Mouse (Mus musculus) forebrain, embryonic 10.5 days (tissue): ENCODE data around the gene Il10ra. TPM values are rescaled to one million over a fixed set of nuclear protein-coding genes. Genes with fewer than 3 reads are reported as not detected.

Experiments
- DNase-seq: peaks from one replicate; pipeline ENCODE4 v3.0.0-alpha.2; 2017; ENCODE audit warnings: low spot score; ENCODE audit errors: extremely low spot score
- H3K27ac ChIP-seq: fragments of 300-500 bp; sonication (generic); 2 replicates; pipeline ENCODE4 v1.5.1; 2016; ENCODE audit warnings: mild to moderate bottlenecking
- H3K27me3 ChIP-seq: fragments of 300-500 bp; sonication (generic); 2 replicates; pipeline ENCODE4 v1.6.1; 2016; ENCODE audit warnings: mild to moderate bottlenecking; ENCODE audit not compliant: poor library complexity, severe bottlenecking
- H3K36me3 ChIP-seq: fragments of 300-500 bp; sonication (generic); replicated peaks from 2 replicates; pipeline ENCODE4 v1.6.1; 2016; ENCODE audit warnings: mild to moderate bottlenecking, moderate library complexity
- H3K4me1 ChIP-seq: fragments of 300-500 bp; sonication (generic); 2 replicates; pipeline ENCODE4 v1.6.1; 2016
- H3K4me3 ChIP-seq: fragments of 300-500 bp; sonication (generic); 2 replicates; pipeline ENCODE4 v1.5.1; 2016; ENCODE audit warnings: mild to moderate bottlenecking, moderate library complexity
- H3K9me3 ChIP-seq: fragments of 300-500 bp; sonication (generic); 2 replicates; pipeline ENCODE4 v1.6.1; 2016; ENCODE audit warnings: mild to moderate bottlenecking, moderate library complexity
- WGBS: fragments of 180-500 bp; shearing (Covaris S2); methylation state at CpG from one replicate; pipeline ENCODE4 v1.1.7; 2016; 5-methylcytosine and 5-hydroxymethylcytosine counted together
- polyA plus RNA-seq: library from polyadenylated mRNA; unstranded; fragments of >200 nt; fragmentation: Nextera tagmentation; extraction: Ambion mirVana; gene quantifications from 2 replicates; pipeline ENCODE4 v1.2.1, GENCODE M21; 2016

The Il10ra gene
- polyA plus RNA-seq, 1 experiment from 2014 or later, result 0.50 TPM

DNA sequence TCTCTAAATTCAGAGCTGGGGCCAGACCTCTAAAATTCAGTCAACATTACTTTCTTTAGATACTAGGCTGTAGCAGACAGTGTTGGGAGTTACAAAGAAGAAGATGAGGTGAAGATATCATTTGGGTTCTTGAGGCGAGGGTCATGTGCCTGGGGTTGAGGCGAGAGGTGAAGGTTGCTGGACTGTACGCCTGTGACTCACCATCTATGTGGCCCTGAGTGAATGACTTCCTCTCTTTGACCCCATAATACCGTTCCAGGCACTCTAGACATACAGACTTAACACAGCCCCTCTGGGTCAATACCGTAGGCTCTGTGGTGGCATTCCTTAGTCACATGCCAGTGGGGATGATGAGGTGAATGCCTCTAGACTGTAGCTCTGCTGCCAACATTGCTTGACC lies 13.5 kb upstream of the Il10ra start:
- no peaks in the 10 kb centered on the region for H3K27me3 ChIP-seq
- H3K4me3 ChIP-seq, result no peak overlapping the region
- H3K9me3 ChIP-seq, result no peaks in the 10 kb centered on the region
- no peaks in the 10 kb centered on the region for H3K36me3 ChIP-seq
- WGBS, result 92% methylated on average over 5 of the region's 5 CpGs
- no peak overlapping the region for H3K27ac ChIP-seq
- no peaks in the 10 kb centered on the region for H3K4me1 ChIP-seq
- no peak for DNase-seq

DNA sequence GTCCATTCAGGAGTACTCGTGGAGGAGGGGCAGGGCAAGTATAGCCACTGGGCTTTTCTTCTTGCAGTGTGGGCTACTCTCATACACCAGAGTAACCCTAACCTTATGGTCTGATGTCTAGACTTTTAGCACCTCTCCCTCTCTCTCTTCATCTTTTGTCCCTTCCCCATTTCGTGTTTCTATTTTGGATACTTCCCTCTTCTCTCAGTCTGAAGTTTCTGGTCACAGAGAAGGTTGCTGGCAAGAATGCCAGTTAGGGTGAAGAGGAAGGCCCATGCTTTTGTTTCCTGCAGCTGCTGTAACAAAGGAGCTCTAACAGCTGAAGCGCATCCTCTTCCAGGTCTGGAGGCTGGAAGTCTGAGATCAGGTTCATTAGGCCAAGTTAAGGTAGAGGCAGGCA lies 11.9 kb upstream of the Il10ra start:
- no peak overlapping the region for H3K4me3 ChIP-seq
- WGBS, result 85% methylated on average over 3 of the region's 3 CpGs
- no peak overlapping the region for H3K27ac ChIP-seq
- no peaks in the 10 kb centered on the region for H3K36me3 ChIP-seq
- no peak for DNase-seq
- H3K9me3 ChIP-seq, result no peaks in the 10 kb centered on the region
- H3K4me1 ChIP-seq, result no peaks in the 10 kb centered on the region
- no peaks in the 10 kb centered on the region for H3K27me3 ChIP-seq

DNA sequence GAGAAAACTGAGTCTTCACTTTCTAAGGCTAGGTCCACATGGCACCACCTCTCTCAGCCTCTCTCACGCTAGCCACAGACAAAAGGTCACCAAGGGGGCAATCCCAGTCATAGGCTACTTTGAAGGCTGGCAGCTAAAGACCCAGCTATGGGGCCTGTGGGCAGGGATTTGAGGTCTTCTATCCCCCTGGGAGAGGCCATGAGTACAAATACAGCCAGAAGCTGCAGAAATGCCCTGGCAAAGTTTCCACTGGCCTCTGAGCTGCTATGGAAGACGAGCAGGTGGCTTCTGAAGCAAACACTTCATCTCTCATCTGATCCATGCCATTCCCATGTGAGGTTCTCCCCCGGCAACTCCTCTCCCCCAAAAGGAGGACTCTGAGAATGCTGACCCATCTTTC lies 11.1 kb upstream of the Il10ra start:
- Histone ChIP-seq H3K27me3 (no peaks in the 10 kb centered on the region), H3K4me3 (no peak overlapping the region), H3K27ac (no peak overlapping the region), H3K4me1 (no peaks in the 10 kb centered on the region), H3K36me3 (no peaks in the 10 kb centered on the region), H3K9me3 (no peaks in the 10 kb centered on the region)
- 84% methylated on average over 3 of the region's 3 CpGs for WGBS
- DNase-seq, result no peak

DNA sequence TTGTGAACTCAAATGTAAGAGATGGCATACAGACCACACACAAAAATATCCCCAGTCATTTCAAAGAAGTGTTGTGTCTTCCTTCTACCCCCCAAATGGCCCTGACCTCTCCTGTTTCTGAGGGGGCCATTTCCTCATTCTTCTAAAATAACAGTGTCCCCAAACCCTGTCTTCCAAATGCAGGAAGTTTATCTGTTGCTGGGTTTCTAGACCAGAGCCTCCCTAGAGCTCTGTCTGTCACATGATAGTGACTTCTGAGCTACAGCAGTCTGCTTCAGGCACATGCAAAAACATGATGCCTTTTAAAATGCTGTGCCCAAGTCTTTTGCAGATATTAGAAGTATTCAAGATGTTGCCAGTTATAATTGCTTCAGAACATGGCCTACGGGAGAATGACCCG lies 5.7 kb upstream of the Il10ra start:
- Histone ChIP-seq H3K27me3 (peaks cover 22% of the 10 kb centered on the region), H3K4me3 (no peak overlapping the region), H3K27ac (no peak overlapping the region), H3K9me3 (no peaks in the 10 kb centered on the region), H3K4me1 (no peaks in the 10 kb centered on the region), H3K36me3 (no peaks in the 10 kb centered on the region)
- DNase-seq, result no peak
- 89% methylated on average over 2 of the region's 2 CpGs for WGBS

DNA sequence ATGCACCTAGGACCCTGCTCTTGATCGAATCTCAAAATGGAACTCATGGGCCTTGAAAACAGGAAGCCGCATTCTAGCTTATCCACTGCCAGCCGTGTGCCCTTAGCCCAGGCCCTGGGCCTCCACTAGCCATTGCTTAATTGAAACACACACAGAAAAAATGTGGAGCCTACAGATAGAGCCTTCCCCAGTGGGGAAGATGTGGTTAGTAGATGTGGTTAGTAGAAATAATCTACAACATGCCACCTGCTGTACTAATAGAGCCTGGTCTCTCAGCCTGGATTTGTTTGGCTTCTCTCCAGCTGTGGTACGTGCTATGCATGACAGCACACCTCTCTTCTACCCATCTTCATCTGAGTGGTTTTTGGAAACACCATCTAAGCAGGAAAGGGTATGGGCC lies 5.3 kb upstream of the Il10ra start:
- no peaks in the 10 kb centered on the region for H3K36me3 ChIP-seq
- peaks cover 27% of the 10 kb centered on the region for H3K27me3 ChIP-seq
- WGBS, result 91% methylated on average over 4 of the region's 4 CpGs
- no peak overlapping the region for H3K4me3 ChIP-seq
- no peak overlapping the region for H3K27ac ChIP-seq
- no peak for DNase-seq
- no peaks in the 10 kb centered on the region for H3K9me3 ChIP-seq
- peaks cover 3% of the 10 kb centered on the region for H3K4me1 ChIP-seq

DNA sequence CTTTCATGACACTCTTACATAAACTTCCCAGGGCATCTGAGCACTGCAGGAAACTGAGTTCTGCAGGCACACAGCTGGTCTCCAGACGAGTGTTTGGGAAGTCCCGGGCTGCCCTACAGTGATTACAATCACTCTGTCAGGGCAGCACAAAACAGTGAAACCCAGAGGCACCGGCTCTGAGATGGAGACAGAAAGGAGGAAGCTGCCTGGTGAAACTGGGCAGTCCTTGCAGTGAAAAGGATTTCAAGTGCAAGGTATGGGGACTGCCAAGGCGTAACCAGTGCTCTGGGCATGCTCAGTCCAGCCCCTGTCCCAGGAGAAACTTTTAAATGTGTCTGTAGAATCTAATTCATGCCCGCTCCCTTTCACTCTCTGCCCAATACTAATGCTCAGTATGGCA lies 3.3 kb upstream of the Il10ra start:
- Histone ChIP-seq H3K4me1 (peaks cover 18% of the 10 kb centered on the region), H3K9me3 (no peaks in the 10 kb centered on the region), H3K36me3 (no peaks in the 10 kb centered on the region), H3K4me3 (no peak overlapping the region), H3K27me3 (peaks cover 47% of the 10 kb centered on the region), H3K27ac (no peak overlapping the region)
- DNase-seq, result no peak
- 60% methylated on average over 5 of the region's 5 CpGs for WGBS

DNA sequence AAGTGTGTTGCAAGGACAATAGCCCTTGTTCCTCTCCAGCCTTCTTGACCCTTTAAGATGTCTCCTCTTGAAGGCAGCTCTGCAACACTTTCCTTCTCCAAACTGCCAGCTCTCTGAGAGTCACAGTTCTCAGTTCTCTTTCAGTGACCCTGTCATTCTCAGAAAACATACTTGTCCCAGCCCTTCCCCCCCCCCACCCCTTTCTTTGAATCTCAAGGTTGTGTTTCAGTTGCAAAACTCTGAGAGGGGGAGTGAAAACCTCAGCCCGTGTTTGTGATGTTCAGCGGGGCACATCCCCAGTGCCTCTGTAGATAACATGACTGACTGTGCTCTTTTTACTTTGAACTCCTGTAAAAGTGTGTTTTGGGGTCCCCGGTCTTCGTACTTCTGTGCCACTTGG lies 870 bp downstream of the Il10ra start:
- H3K9me3 ChIP-seq, result no peaks in the 10 kb centered on the region
- peak overlapping the region; percentile 56; the same call in 1 of the 2 replicates for H3K4me3 ChIP-seq
- H3K27me3 ChIP-seq, result peaks cover 51% of the 10 kb centered on the region
- H3K27ac ChIP-seq, result no peak overlapping the region
- 68% methylated on average over 4 of the region's 4 CpGs for WGBS
- H3K36me3 ChIP-seq, result no peaks in the 10 kb centered on the region
- peaks cover 18% of the 10 kb centered on the region for H3K4me1 ChIP-seq
- DNase-seq, result no peak

DNA sequence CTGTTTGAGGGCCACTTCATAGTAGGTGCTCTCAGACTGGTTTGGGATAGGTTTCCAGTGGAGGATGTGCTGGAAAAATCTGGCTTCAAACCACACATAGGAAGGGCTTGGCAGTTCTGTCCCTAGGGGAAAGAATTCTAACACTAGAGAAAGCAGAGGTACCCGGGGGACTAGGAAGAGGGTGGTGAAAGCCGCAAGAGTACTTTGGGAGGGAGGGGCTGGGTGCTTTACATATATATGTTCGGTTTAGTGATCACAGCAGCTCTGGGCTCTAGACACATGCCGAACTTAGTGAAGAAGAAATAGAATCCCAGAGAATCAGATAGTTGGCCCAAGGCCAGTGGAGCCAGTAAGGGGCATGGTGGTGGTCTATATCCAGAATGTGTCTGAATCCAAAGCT lies 1.9 kb downstream of the Il10ra start:
- no peak overlapping the region for H3K4me3 ChIP-seq
- peaks cover 51% of the 10 kb centered on the region for H3K27me3 ChIP-seq

DNA sequence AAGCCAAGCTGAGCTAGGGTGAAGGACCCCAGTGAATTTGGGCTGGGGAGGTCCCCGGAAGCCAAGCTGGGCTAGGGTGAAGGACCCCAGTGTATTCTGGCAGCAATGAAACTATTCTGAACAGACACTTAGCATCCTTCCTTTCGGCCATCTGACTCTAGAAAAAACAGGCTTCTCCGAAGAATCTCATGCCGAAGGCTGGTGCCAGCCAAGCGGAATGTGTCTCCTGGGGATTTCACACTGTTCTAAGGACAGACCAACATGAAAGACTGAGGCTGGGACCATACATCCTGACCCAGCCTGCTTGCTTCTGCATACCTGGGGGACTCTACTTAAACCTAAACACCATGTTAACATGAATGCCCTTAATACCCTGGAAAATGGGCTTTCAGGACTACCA lies 7.1 kb downstream of the Il10ra start:
- Histone ChIP-seq H3K9me3 (no peaks in the 10 kb centered on the region), H3K4me1 (no peaks in the 10 kb centered on the region), H3K27ac (no peak overlapping the region), H3K36me3 (no peaks in the 10 kb centered on the region), H3K27me3 (peaks cover 1% of the 10 kb centered on the region; the same call in 1 of the 2 replicates), H3K4me3 (no peak overlapping the region)
- 79% methylated on average over 5 of the region's 5 CpGs for WGBS
- DNase-seq, result no peak

More for the DNA sequence above, 1.9 kb downstream of the Il10ra start:
- 91% methylated on average over 4 of the region's 4 CpGs for WGBS
- Histone ChIP-seq H3K4me1 (peaks cover 18% of the 10 kb centered on the region), H3K9me3 (no peaks in the 10 kb centered on the region), H3K36me3 (no peaks in the 10 kb centered on the region), H3K27ac (no peak overlapping the region)
- DNase-seq, result no peak

DNA sequence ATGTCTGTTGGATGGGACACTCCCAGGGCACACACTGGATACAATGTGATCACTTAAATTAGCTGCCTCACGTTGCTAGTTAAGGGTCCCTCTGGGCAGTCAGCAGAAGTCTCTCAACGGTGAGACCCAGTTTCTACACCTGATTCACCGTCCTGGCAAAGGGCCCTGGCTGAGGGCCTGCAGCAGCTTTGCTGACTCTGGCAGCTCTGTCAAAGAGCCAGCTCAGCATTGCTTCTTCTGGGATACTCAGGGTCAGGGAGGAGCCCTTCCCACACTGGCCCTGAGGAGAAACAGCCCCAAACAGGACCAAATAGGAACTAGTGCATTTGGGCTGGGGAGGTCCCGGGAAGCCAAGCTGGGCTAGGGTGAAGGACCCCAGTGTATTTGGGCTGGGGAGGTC lies 7.5 kb downstream of the Il10ra start:
- no peak for DNase-seq
- no peaks in the 10 kb centered on the region for H3K4me1 ChIP-seq
- H3K27ac ChIP-seq, result no peak overlapping the region
- no peaks in the 10 kb centered on the region for H3K27me3 ChIP-seq
- H3K36me3 ChIP-seq, result no peaks in the 10 kb centered on the region
- 78% methylated on average over 4 of the region's 4 CpGs for WGBS
- no peak overlapping the region for H3K4me3 ChIP-seq
- no peaks in the 10 kb centered on the region for H3K9me3 ChIP-seq

DNA sequence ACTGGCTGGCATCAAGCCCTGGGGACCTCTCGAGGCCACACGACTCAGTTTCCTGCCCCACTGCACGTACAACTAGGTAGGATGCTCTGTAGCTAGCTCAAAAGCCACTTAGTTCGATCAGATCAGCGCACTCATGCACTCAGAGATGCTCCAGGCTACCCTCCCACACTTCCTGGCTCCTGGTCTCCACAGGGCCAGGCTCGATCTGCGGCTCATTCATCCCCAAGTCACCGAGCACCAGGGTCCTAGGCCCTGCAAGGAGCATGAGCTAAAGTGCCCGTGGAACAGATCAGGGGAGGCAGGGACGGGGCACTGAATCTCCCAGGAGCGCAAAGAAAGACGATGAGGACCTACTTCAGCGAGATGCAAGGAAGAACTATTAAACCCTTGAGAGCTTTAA lies 9.9 kb downstream of the Il10ra start:
- peaks cover 3% of the 10 kb centered on the region; the same call in 1 of the 2 replicates for H3K4me1 ChIP-seq
- no peak for DNase-seq
- no peak overlapping the region for H3K4me3 ChIP-seq
- no peaks in the 10 kb centered on the region for H3K36me3 ChIP-seq
- no peaks in the 10 kb centered on the region for H3K27me3 ChIP-seq
- no peak overlapping the region for H3K27ac ChIP-seq
- WGBS, result 87% methylated on average over 13 of the region's 13 CpGs
- H3K9me3 ChIP-seq, result no peaks in the 10 kb centered on the region

DNA sequence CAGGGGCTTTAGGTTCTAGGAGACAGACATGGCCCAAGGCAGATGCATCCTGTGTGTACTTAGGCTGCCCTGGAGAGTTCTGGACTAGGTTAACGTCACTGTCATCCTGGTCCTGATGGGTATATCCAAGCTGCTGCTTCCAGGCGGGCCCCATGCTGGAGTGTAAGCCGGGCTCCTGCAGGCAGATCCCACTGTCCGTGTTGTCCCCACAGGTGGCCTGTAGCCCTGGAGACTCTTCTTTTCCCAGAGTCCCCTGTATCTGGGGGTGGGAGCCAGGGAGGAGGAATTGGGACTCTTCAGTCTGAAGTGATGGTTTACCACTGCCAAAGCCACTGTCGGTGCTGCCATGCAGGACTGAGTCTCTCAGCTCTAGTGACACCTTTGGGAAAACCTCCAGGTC lies 13.0 kb downstream of the Il10ra start:
- peaks cover 5% of the 10 kb centered on the region; the same call in 1 of the 2 replicates for H3K4me1 ChIP-seq
- DNase-seq, result no peak
- WGBS, result 86% methylated on average over 5 of the region's 5 CpGs

DNA sequence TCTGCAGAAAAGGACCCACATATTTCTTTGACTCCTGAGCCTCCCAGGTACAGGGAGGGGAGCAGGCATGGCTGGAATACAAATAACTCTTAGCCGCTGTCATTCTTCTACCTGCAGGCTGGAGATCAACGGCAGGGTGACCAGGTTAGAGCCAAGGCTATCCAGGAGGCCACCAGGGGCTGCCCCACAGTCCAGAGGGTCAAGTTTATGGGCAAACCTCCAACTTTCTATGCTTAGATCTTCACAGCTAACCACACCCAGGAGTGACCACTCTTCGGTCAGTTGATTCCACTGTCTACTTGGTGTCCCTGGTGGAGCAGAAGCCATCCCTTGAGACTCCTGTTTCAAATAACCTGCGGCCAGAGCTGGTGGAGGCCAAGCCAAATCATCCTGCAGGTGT lies 13.5 kb downstream of the Il10ra start:
- Histone ChIP-seq H3K27ac (no peak overlapping the region), H3K36me3 (no peaks in the 10 kb centered on the region), H3K27me3 (no peaks in the 10 kb centered on the region), H3K9me3 (no peaks in the 10 kb centered on the region), H3K4me3 (no peak overlapping the region), H3K4me1 (peaks cover 5% of the 10 kb centered on the region; the same call in 1 of the 2 replicates)
- no peak for DNase-seq
- 94% methylated on average over 4 of the region's 4 CpGs for WGBS

More for the DNA sequence above, 13.0 kb downstream of the Il10ra start:
- Histone ChIP-seq H3K4me3 (no peak overlapping the region), H3K36me3 (no peaks in the 10 kb centered on the region), H3K27ac (no peak overlapping the region), H3K9me3 (no peaks in the 10 kb centered on the region), H3K27me3 (no peaks in the 10 kb centered on the region)

DNA sequence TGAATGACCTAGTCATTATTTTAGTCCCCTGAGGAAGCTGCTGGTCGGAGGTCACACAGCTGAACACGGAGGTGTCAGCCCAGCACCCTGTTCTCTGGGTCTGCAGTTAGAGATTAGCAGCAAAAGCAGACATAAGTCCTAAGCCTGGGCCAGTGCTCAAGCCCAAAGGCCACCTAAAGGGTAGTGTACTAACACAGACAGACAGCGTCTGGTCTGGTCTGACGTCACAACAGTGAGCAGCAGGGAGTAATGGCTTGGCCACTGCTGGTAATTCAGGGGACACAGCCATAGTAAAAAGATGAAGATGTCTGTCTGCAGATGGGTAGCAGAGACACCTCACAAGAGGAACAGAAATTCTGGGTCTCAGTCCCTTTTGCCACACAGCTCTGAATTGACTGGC lies 14.3 kb downstream of the Il10ra start:
- peaks cover 5% of the 10 kb centered on the region; the same call in 1 of the 2 replicates for H3K4me1 ChIP-seq
- no peak overlapping the region for H3K4me3 ChIP-seq
- WGBS, result 70% methylated on average over 4 of the region's 4 CpGs
- H3K9me3 ChIP-seq, result no peaks in the 10 kb centered on the region
- H3K27ac ChIP-seq, result no peak overlapping the region
- no peak for DNase-seq
- no peaks in the 10 kb centered on the region for H3K27me3 ChIP-seq
- no peaks in the 10 kb centered on the region for H3K36me3 ChIP-seq
